Mouse (Mus musculus): Measurements from ENCODE around the gene Nudt15.
A peak's percentile ranks its signal among the peaks of the same experiment; 100 is the strongest.

The Nudt15 gene

GRCm38 (mm10) chr14:73469506-73469905 lies 78.5 kb downstream of the Nudt15 start:
- DNase-seq = peak; percentile 61 to 68

Measured in cerebellum, postnatal 36 days (tissue).